Mouse (Mus musculus) gonadal fat pad, adult 2 months (tissue): ENCODE data around the gene Cfap97d2. TPM values are rescaled to one million over a fixed set of nuclear protein-coding genes. Genes with fewer than 3 reads are reported as not detected.

Experiments
- DNase-seq: peaks from one replicate; pipeline ENCODE4 v3.0.0-alpha.2; 2012; ENCODE audit warnings: low read depth
- polyA plus RNA-seq: library from polyadenylated mRNA; depleted of rRNA; stranded (reverse); fragments of >200 nt; gene quantifications from 2 replicates; pipeline ENCODE4 v1.2.3, GENCODE M21; 2012; rRNA removed

The Cfap97d2 gene
- polyA plus RNA-seq, 1 experiment = 0.26 TPM

DNA sequence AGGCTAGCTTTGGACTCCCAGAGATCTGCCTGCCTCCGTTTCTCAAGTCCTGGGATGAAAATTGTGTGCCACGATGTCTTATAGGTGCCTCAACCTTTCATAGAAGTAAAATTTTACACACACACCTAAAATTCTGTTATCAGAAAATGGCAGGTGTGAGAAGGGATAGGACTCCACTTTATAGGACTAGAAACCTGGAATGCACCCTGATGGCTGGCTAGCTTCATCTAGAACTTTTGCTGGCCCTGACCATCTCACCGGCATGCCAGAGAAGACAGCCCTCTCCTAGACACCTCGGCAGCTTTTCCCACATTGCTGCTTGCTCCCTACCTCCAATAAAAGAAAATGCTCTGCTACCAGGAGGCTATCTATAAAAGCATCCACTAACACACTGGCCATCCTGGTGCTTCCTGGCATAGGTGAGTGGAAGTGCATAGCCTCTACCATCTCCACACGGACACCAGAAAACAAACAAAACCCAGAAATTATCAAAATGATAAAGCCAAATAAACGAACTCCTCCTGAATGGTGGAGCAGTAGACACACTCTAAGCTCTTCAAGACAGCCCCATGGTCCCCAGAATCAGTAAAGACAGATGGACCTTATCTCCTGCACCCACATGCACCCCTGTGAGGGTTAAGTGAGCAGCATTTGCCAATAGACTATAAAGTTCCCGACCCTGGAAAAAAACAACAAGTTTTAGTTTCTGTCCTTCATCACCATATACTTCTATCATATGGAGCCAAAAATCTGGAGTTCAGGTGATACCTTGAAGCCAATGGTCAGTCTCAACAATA lies 35.3 kb downstream of the Cfap97d2 start:
- no peak for DNase-seq

DNA sequence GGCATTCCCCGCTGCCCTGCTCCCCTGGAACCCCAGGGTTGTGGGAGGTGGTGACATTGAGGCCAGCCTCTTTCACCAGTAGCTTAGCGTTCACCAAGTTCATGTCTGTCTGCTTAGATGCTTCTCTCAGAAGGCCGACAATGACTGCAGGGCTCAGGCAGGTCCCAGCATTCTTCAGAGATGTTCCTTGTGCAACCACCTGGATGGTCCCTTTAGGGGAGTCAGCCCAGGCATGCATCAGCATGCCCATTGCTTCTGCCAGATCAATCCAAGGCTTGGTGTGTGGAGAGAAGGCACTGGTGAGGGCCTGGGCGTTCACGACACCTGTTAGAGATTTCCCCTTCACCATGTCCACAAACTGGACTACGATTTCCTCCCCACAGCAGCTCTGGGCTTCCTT lies 40.5 kb downstream of the Cfap97d2 start:
- peak; percentile 57 for DNase-seq

DNA sequence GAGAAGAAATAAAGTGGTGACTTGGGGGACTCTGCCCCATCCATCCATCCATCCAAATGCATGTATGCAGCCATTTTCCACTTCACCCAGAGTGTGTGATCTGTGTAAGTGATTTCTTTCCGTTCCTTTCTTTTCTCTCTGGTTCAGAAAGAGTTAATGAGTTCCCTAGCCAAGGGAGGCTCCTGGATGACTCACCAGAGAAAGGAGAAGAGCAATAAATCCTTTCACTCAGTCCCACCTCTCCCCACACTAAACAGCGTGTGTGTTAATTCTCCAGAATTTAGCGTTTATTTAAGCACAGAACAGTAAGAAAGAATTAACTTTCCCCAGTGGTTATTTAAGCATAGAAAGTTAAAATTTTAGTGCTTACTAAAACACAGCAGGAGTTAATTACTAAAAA lies 41.9 kb downstream of the Cfap97d2 start:
- no peak for DNase-seq

DNA sequence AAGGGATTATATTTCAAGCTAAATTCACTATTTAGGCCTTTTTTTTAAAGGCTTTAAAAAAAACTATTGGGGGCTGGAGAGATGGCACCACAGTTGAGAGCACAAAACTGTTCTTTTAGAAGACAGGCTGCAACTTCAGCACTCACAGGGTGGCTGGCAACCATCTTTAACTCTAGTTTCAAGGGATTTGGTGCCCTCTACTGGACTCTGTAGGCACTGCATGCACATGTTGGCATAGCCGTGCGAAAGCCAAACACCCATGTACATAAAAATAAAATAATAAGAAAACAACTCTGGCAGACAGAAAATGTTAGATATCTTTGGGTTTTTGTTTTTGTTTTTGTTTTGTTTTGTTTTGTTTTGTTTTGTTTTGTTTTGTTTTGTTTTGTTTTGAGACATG lies 48.0 kb downstream of the Cfap97d2 start:
- DNase-seq = no peak

DNA sequence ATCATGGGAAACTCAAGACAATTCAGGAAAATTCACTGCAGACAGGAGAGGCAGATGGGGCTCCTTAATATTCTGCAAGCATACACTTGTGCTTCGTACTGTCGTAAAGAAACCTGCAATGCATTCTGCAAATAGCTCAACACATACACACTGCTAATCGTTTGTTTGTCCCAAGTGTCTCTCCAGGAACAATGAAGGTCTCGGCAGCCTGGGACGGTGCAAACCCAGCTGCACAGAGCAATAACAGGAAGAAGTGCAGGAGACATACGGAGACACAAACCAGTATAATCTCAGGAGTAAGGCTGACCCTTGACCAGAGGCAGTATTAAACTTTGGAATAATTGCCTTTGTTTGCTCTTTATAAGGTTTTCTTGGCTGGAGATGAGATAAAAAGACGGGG lies 50.8 kb downstream of the Cfap97d2 start:
- no peak for DNase-seq

DNA sequence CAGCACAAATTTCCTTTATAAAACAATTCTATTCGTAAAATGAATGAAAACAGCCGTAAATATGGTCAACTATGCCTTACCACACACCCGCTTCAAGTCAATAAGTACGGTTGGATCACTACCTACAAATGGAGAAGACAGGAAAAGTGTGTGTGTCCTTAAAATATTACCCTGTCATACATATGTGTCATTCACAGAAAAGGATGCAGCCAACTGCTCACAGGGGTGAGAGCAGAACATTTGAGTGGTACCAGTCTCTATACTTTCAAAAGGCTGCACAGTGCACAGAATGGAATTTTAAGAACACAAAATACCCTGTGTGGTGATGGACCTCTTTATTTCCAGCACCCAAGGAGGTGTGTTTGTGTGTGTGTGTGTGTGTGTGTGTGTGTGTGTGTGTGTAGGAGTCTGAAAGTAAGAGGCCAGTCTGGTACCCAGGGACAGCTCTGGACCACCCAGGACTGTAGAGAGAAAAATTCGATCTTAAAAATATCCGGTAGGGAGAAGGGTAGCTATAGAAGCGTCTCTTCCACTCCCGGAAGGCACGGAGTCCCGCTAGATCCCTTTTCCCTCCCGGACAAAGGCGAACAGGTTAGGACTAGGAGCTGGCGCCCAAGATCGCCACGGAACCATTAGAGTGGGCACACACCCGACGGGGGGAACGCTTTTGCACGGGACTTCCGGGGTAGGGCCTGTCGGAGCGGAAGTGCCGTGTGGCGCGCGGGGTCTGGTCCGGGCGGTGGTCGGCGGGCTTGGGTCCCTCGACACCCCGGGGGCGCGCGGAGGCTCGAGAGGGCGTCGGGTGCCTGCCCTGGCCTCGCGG lies 51.5 kb downstream of the Cfap97d2 start, which contains the start of gene Cdc16:
Gene Cdc16 (plus strand): TSS at position 695 of the 823 bp plus-strand sequence.
- no peak for DNase-seq

DNA sequence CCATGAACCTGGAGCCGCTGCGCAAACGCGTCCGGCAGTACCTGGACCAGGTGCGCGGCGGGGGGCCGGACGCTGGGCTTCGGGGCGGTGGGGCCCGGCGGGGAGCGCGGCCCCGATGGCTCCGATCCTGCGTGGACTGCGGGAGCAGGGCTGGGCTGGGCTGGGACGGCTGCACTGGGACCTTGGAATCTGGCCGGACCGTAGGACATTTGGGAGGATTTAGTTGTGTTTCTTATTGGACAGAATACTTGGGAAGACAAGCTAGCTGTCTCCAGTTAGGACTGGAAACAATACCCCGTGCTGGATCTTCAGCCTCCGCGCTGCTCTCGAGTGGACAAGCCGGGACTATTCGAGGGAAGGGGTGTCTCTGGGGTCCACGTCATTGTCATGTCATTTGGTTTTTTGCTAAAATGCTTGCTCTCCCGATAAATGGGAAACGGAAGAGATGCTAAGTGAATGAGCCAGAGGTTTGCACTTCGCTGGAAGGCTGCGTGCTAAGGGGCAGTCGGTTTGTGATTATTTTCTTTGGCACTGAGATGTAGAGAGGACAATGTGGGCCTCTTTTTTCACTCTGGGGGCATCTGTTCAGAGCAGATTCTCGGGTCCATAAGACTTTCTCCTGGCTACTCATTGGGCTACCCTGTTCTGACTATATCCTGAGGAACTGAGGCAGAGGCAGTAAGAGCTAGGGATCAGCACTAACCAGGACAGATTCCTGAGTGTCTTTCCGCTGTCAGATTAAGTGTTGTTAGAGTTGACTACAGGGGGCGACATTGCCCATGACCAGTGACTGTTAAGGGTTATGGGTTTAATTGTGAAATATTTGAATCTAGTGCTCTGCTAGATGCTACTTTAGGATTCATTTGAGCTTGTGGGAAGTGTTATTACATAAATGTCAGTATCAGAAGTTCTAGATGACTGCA lies 52.4 kb downstream of the Cfap97d2 start:
- no peak for DNase-seq

DNA sequence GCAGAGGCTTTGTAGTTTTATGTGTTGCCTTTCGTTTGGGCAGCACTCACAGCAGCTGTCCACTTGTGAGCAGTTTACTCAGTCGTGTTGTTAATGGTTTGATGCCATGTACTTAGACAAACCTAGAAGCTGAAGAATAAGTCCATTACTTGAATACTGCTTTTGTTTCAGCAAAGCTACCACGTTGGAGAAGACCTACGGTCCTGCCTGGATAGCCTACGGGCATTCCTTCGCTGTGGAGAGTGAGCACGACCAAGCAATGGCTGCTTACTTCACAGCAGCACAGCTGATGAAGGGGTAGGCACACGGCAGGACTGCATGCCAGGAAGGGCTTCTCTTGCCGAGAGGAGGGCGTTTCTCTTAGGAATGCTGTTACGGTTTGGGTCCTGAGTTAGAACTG lies 63.5 kb downstream of the Cfap97d2 start:
- DNase-seq = no peak

DNA sequence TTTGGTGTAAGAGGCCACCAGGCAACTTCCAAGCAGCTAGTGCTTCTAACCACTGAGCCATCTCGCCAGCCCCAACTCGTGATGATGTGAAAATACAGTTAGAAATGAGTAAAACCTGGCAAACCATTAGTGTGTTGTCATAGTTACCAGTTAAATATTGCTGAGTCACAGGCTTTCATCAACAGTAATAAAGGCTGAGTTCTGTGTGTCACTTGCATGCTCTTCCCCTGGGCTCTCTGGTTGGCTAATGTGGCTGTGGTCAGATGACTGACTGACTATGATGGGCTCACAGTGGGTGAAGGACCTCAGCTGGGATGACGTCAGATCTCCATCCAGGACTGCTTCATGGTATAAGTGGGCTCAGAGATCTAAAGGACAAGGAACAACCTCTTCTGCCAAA lies 74.8 kb downstream of the Cfap97d2 start:
- DNase-seq = no peak

DNA sequence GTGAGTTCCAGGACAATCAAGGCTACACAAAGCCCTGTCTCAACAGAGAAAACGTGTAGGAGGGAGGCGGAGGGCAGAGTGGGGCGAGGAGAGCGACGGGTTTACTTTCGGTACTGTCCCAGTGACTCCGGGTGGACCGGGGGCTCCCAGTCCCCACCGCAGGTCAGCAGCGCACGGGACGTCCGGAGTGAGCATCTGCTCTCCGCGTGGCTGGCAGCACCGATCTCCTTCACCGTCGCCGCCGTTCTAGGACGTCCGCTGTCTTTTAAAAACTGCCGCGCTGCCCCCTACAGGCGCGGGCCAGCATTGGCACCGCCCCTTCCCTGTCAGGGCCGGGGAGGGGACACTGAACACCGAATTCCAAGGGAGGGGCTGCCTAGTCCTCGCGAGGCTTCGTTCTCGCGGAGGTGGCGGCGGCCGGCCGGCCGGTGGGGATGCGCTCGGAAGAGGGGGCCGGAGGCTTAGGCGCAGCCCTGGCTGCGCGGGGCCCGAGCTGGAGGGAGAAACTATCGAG lies 79.6 kb downstream of the Cfap97d2 start, which contains the start of gene Upf3a:
Gene Upf3a (plus strand): TSS at position 366 of the 514 bp plus-strand sequence.
- peak; percentile 31 for DNase-seq

DNA sequence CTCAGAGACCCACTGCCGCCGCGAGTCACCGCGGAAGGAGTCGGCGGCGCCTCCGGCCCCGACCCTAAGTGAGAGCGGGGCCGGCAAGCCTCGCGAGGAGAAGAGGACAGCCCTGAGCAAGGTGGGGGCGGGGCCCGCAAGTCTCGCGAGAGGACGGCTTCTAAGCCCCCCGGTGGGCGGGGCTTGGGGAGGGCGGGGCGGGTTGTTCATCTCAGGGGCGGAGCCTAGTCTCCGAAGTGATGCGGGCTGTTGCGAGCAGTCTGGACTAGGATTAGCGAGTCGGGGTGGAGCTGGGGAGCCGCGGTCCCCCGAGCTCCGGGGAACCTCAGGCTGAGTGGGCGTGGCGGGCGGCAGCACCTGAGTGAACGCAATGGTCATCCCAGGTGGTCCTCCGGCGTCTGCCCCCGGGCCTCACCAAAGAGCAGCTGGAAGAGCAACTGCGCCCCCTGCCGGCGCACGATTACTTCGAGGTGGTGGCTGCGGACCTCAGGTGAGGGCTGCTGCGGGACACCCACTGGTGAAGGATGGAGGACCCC lies 80.1 kb downstream of the Cfap97d2 start:
- DNase-seq = peak; percentile 30

DNA sequence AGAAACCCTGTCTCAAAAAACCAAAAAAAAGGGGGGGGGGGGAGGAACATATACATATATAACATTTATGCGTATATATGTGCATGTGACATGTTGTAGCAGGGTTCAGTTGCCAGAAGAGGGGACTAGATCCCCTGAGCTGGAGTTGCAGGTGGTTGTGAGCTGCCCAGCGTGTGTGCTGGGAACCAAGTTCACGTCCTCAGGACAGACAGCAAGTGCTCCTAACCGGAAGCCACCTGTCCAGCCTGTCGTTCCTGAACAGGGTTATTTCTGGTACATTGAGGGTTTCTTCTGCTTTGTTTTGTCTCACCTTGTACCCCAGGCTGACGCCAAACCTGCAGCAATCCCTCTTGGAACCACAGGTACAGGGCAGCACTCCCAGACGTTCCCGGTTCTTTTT lies 83.9 kb downstream of the Cfap97d2 start:
- no peak for DNase-seq

Other genes starting within 250 kb of the Cfap97d2 start
- gene Gas6, start 211.4 kb upstream of the Cfap97d2 start, polyA plus RNA-seq = 147 and 154 TPM in 2 replicates
- 3.1 and 3.4 TPM in 2 replicates for gene 1700029H14Rik, start 143.4 kb upstream of the Cfap97d2 start, polyA plus RNA-seq
- gene Rasa3, start 28.3 kb upstream of the Cfap97d2 start, polyA plus RNA-seq = 31.1 and 39.4 TPM in 2 replicates
- gene Cdc16, start 51.8 kb downstream of the Cfap97d2 start, polyA plus RNA-seq = 41.7 and 43.7 TPM in 2 replicates
- gene Upf3a, start 79.7 kb downstream of the Cfap97d2 start, polyA plus RNA-seq = 8.7 and 9.9 TPM in 2 replicates
- 0.11 and 0.14 TPM in 2 replicates for gene AF366264, start 132.5 kb downstream of the Cfap97d2 start, polyA plus RNA-seq
- gene Champ1, start 163.8 kb downstream of the Cfap97d2 start, polyA plus RNA-seq = 10.5 and 11.4 TPM in 2 replicates
- 21.9 and 23.9 TPM in 2 replicates for gene Coprs, start 184.4 kb downstream of the Cfap97d2 start, polyA plus RNA-seq